Mouse (Mus musculus) liver, embryonic 16.5 days (tissue): Measurements from ENCODE around the gene Slamf8. TPM values are rescaled to one million over a fixed set of nuclear protein-coding genes. Genes with fewer than 3 reads are reported as not detected.

Source experiments
- ATAC-seq: fragments of 200-750 bp; cut with Nextera tagmentation; 2 replicates; pipeline ENCODE4 v1.8.0; 2017; ENCODE audit warnings: low read depth, mild to moderate bottlenecking, moderate number of reproducible peaks, moderate library complexity
- H3K27ac ChIP-seq: fragments of 300-500 bp; sonication (generic); 2 replicates; pipeline ENCODE4 v1.5.1; 2014; ENCODE audit warnings: mild to moderate bottlenecking, low read length
- H3K27me3 ChIP-seq: fragments of 300-500 bp; sonication (generic); 2 replicates; pipeline ENCODE4 v1.6.1; 2014; ENCODE audit warnings: low read depth, low read length, mixed read lengths; ENCODE audit not compliant: control insufficient read depth, insufficient read depth
- H3K36me3 ChIP-seq: fragments of 300-500 bp; sonication (generic); 2 replicates; pipeline ENCODE4 v1.6.1; 2014; ENCODE audit warnings: mild to moderate bottlenecking; ENCODE audit not compliant: control insufficient read depth, insufficient read depth
- H3K4me1 ChIP-seq: fragments of 300-500 bp; sonication (generic); 2 replicates; pipeline ENCODE4 v1.6.1; 2014; ENCODE audit warnings: low read depth, low read length, mixed read lengths; ENCODE audit not compliant: control insufficient read depth
- H3K4me2 ChIP-seq: fragments of 300-500 bp; sonication (generic); 2 replicates; pipeline ENCODE4 v1.6.1; 2014; ENCODE audit warnings: low read depth, low read length, mixed read lengths
- H3K4me3 ChIP-seq: fragments of 300-500 bp; sonication (generic); 2 replicates; pipeline ENCODE4 v1.5.1; 2014; ENCODE audit warnings: low read depth, mild to moderate bottlenecking, low read length
- H3K9ac ChIP-seq: fragments of 300-500 bp; sonication (generic); 2 replicates; pipeline ENCODE4 v1.6.1; 2014; ENCODE audit warnings: low read depth, low read length
- H3K9me3 ChIP-seq: fragments of 300-500 bp; sonication (generic); replicated peaks from 2 replicates; pipeline ENCODE4 v1.6.1; 2016; ENCODE audit warnings: low read length; ENCODE audit not compliant: control insufficient read depth
- WGBS: fragments of 180-500 bp; shearing (Covaris S2); extraction: QIAGEN DNeasy Blood & Tissue Kit; methylation state at CpG from one replicate; pipeline ENCODE4 v1.1.7; 2014; ENCODE audit not compliant: insufficient replicate concordance; 5-methylcytosine and 5-hydroxymethylcytosine counted together
- polyA plus RNA-seq: library from polyadenylated mRNA; unstranded; fragments of >200 nt; fragmentation: Nextera tagmentation; extraction: Ambion mirVana; gene quantifications from 2 replicates; pipeline ENCODE4 v1.2.1, GENCODE M21; 2015

The Slamf8 gene
- polyA plus RNA-seq, 1 experiment from 2014 or later: 0.15 TPM

- 58% methylated on average over 8 of the region's 8 CpGs for WGBS
- no peaks in the 10 kb centered on the region for H3K36me3 ChIP-seq
- ATAC-seq: no peak
- H3K9me3 ChIP-seq: no peaks in the 10 kb centered on the region
- no peak overlapping the region for H3K4me3 ChIP-seq
- no peaks in the 10 kb centered on the region for H3K4me1 ChIP-seq
- no peak overlapping the region for H3K27ac ChIP-seq
- no peak overlapping the region for H3K4me2 ChIP-seq
- H3K9ac ChIP-seq: no peak overlapping the region
- no peaks in the 10 kb centered on the region; the same call in 1 of the 2 replicates for H3K27me3 ChIP-seq
These were observed 7.9 kb downstream of the Slamf8 start for GRCm38 (mm10) chr1:172582436-172582835.

DNA sequence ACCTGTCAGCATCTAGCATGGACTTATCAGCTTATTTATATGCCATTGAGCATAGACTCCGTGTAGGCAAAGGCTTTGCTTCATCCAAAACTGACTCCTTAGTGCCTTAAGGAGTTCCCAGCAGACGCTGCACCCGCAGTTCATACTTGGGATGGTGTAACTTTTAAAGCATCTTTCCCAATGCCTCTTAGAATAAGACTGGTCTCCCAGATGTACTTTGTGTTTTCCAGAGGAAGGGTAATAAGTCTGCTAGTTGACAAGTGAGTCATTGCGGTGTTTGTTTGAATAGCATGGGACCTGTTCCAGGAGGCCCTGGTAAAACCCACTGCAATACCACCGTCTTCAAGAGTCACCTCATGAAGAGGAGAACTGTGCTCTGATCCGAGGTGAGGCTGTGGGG is 10.3 kb downstream of the Slamf8 start:
- Histone ChIP-seq H3K4me1 (no peaks in the 10 kb centered on the region), H3K9ac (no peak overlapping the region), H3K27me3 (no peaks in the 10 kb centered on the region), H3K4me2 (no peak overlapping the region), H3K27ac (no peak overlapping the region), H3K4me3 (no peak overlapping the region), H3K36me3 (no peaks in the 10 kb centered on the region), H3K9me3 (no peaks in the 10 kb centered on the region)
- WGBS: 55% methylated on average over 6 of the region's 6 CpGs
- ATAC-seq: no peak

- no peak for ATAC-seq
- Histone ChIP-seq H3K36me3 (no peaks in the 10 kb centered on the region), H3K27me3 (peaks cover 20% of the 10 kb centered on the region), H3K4me3 (no peak overlapping the region), H3K9me3 (no peaks in the 10 kb centered on the region), H3K27ac (no peak overlapping the region), H3K4me2 (no peak overlapping the region), H3K9ac (no peak overlapping the region), H3K4me1 (no peaks in the 10 kb centered on the region; the same call in 1 of the 2 replicates)
- WGBS: 66% methylated on average over 4 of the region's 4 CpGs
These were observed 22.6 kb downstream of the Slamf8 start for GRCm38 (mm10) chr1:172567758-172568157.

- H3K4me1 ChIP-seq: no peaks in the 10 kb centered on the region; the same call in 1 of the 2 replicates
- H3K27ac ChIP-seq: no peak overlapping the region
- H3K9me3 ChIP-seq: no peaks in the 10 kb centered on the region
- 23% methylated on average over 3 of the region's 3 CpGs for WGBS
- H3K36me3 ChIP-seq: no peaks in the 10 kb centered on the region
- H3K27me3 ChIP-seq: peaks cover 36% of the 10 kb centered on the region
- no peak overlapping the region for H3K4me2 ChIP-seq
- no peak overlapping the region for H3K9ac ChIP-seq
- ATAC-seq: no peak
- no peak overlapping the region for H3K4me3 ChIP-seq
These were observed 24.2 kb downstream of the Slamf8 start for GRCm38 (mm10) chr1:172566131-172566530.

- 7% methylated on average over 10 of the region's 10 CpGs for WGBS
- Histone ChIP-seq H3K36me3 (no peaks in the 10 kb centered on the region), H3K4me2 (peak overlapping the region; percentile 75; the same call in 1 of the 2 replicates), H3K4me3 (peak overlapping the region; percentile 59), H3K9me3 (no peaks in the 10 kb centered on the region), H3K27me3 (peaks cover 48% of the 10 kb centered on the region), H3K9ac (no peak overlapping the region), H3K27ac (no peak overlapping the region), H3K4me1 (no peaks in the 10 kb centered on the region; the same call in 1 of the 2 replicates)
- ATAC-seq: no peak
These were observed 26.9 kb downstream of the Slamf8 start for GRCm38 (mm10) chr1:172563465-172563828.

GRCm38 (mm10) chr1:172562641-172563464 is 27.5 kb downstream of the Slamf8 start:
- no peaks in the 10 kb centered on the region for H3K9me3 ChIP-seq
- H3K36me3 ChIP-seq: no peaks in the 10 kb centered on the region
- H3K4me2 ChIP-seq: peak overlapping the region; percentile 75
- H3K9ac ChIP-seq: no peak overlapping the region
- peak overlapping the region; percentile 59 for H3K4me3 ChIP-seq
- peaks cover 48% of the 10 kb centered on the region for H3K27me3 ChIP-seq
- no peaks in the 10 kb centered on the region; the same call in 1 of the 2 replicates for H3K4me1 ChIP-seq
- no peak overlapping the region for H3K27ac ChIP-seq
- ATAC-seq: peak; percentile 33
- WGBS: under 1% methylated on average over 64 of the region's 66 CpGs

GRCm38 (mm10) chr1:172555638-172556037 is 34.7 kb downstream of the Slamf8 start, which contains the start of gene Vsig8:
Gene Vsig8, plus strand, starts transcription at chr1:172555938.
- H3K36me3 ChIP-seq: no peaks in the 10 kb centered on the region
- ATAC-seq: no peak
- no peak within 1 kb of the TSS for H3K4me3 ChIP-seq
- WGBS: 51% methylated on average over 11 of the region's 11 CpGs
- no peaks in the 10 kb centered on the region for H3K9me3 ChIP-seq
- H3K9ac ChIP-seq: no peak within 1 kb of the TSS
- H3K27ac ChIP-seq: no peak within 1 kb of the TSS
- peaks cover 6% of the 10 kb centered on the region for H3K27me3 ChIP-seq
- no peak within 1 kb of the TSS for H3K4me2 ChIP-seq
- peaks cover 3% of the 10 kb centered on the region; the same call in 1 of the 2 replicates for H3K4me1 ChIP-seq

- Histone ChIP-seq H3K4me1 (peaks cover 3% of the 10 kb centered on the region; the same call in 1 of the 2 replicates), H3K27ac (no peak overlapping the region), H3K36me3 (no peaks in the 10 kb centered on the region), H3K9me3 (no peaks in the 10 kb centered on the region), H3K4me2 (no peak overlapping the region), H3K27me3 (peaks cover 11% of the 10 kb centered on the region), H3K4me3 (no peak overlapping the region), H3K9ac (no peak overlapping the region)
- 31% methylated on average over 1 of the region's 1 CpGs for WGBS
- ATAC-seq: no peak
These were observed 37.7 kb downstream of the Slamf8 start for GRCm38 (mm10) chr1:172552623-172553022.

DNA sequence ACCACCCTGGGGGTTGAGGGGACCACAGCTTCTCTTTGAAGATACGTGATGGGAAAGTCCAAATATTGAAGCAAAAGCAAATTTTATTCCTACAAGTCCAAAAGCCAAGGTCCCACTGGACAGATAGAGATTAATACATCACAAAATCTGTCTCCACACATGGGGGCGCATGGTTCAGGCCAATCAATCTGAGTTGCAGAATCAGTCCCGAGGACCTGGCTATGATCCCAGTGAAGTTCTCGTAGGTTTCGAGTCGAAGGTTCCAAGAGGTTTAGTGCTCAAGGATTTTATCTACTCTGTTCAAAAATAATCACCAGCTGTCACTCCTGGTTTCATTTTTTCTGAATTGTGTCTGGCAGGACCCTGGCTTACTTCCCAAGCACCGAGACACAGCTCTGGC is 39.4 kb downstream of the Slamf8 start:
- Histone ChIP-seq H3K27ac (no peak overlapping the region), H3K36me3 (no peaks in the 10 kb centered on the region), H3K4me1 (peaks cover 3% of the 10 kb centered on the region; the same call in 1 of the 2 replicates), H3K4me2 (no peak overlapping the region), H3K27me3 (peaks cover 11% of the 10 kb centered on the region), H3K4me3 (no peak overlapping the region), H3K9me3 (no peaks in the 10 kb centered on the region), H3K9ac (no peak overlapping the region)
- no peak for ATAC-seq
- 40% methylated on average over 7 of the region's 7 CpGs for WGBS
